Mouse (Mus musculus) midbrain, postnatal 0 days (tissue): Measurements from ENCODE around the gene Rtl8a. TPM values are rescaled to one million over a fixed set of nuclear protein-coding genes. Genes with fewer than 3 reads are reported as not detected.
"Not testable (repeated sequence)": the region's sequence is repeated elsewhere in the genome, so short reads cannot be mapped to it uniquely, and the experiment has no call there.

Source experiments
- ATAC-seq: fragments of 200-750 bp; cut with Nextera tagmentation; 2 replicates; pipeline ENCODE4 v1.8.0; 2017; ENCODE audit warnings: moderate number of reproducible peaks, mild to moderate bottlenecking, moderate TSS enrichment, moderate library complexity; ENCODE audit not compliant: low FRiP score
- DNase-seq: peaks from one replicate; pipeline ENCODE4 v3.0.0-alpha.2; 2015; ENCODE audit warnings: low spot score
- H3K27ac ChIP-seq: fragments of 300-500 bp; sonication (generic); 2 replicates; pipeline ENCODE4 v1.5.1; 2014; ENCODE audit warnings: low read depth, mild to moderate bottlenecking, low read length, mixed read lengths
- H3K27me3 ChIP-seq: fragments of 300-500 bp; sonication (generic); 2 replicates; pipeline ENCODE4 v1.6.1; 2014; ENCODE audit warnings: low read length, control low read depth, mixed read lengths; ENCODE audit not compliant: insufficient read depth
- H3K36me3 ChIP-seq: fragments of 300-500 bp; sonication (generic); 2 replicates; pipeline ENCODE4 v1.6.1; 2014; ENCODE audit warnings: low read length, control low read depth, mixed read lengths; ENCODE audit not compliant: insufficient read depth
- H3K4me1 ChIP-seq: fragments of 300-500 bp; sonication (generic); 2 replicates; pipeline ENCODE4 v1.6.1; 2014; ENCODE audit warnings: mild to moderate bottlenecking, control low read depth, antibody characterized with exemption, low read length, mixed read lengths; ENCODE audit not compliant: insufficient read depth
- H3K4me2 ChIP-seq: fragments of 300-500 bp; sonication (generic); 2 replicates; pipeline ENCODE4 v1.6.1; 2014; ENCODE audit warnings: low read depth, mild to moderate bottlenecking, low read length, mixed read lengths; ENCODE audit not compliant: poor library complexity, severe bottlenecking
- H3K4me3 ChIP-seq: fragments of 300-500 bp; sonication (generic); 2 replicates; pipeline ENCODE4 v1.5.1; 2014; ENCODE audit warnings: low read depth, mild to moderate bottlenecking, low read length, moderate library complexity
- H3K9ac ChIP-seq: fragments of 300-500 bp; sonication (generic); replicated peaks from 2 replicates; pipeline ENCODE4 v1.6.1; 2014; ENCODE audit warnings: mild to moderate bottlenecking, low read length, moderate library complexity, mixed read lengths; ENCODE audit not compliant: poor library complexity, severe bottlenecking
- H3K9me3 ChIP-seq: fragments of 300-500 bp; sonication (generic); 2 replicates; pipeline ENCODE4 v1.6.1; 2016; ENCODE audit warnings: low read length, control low read depth
- CTCF ChIP-seq: IDR thresholded peaks from 2 replicates; pipeline ENCODE4 v1.5.1; 2016; ENCODE audit warnings: antibody characterized with exemption, mild to moderate bottlenecking
- WGBS: fragments of 180-500 bp; shearing (Covaris S2); extraction: QIAGEN DNeasy Blood & Tissue Kit; methylation state at CpG from one replicate; pipeline ENCODE4 v1.1.7; 2014; 5-methylcytosine and 5-hydroxymethylcytosine counted together
- polyA plus RNA-seq: library from polyadenylated mRNA; unstranded; fragments of >200 nt; fragmentation: Nextera tagmentation; extraction: Ambion mirVana; gene quantifications from 2 replicates; pipeline ENCODE4 v1.2.1, GENCODE M21; 2015
- total RNA-seq: library from RNA; depleted of rRNA; stranded (reverse); fragments of >200 nt; gene quantifications from 2 replicates; pipeline ENCODE4 v1.2.3, GENCODE M21; 2014

Gene Rtl8a
- total and polyA plus RNA-seq, 2 experiments from 2014 or later = 307 to 323 TPM

DNA sequence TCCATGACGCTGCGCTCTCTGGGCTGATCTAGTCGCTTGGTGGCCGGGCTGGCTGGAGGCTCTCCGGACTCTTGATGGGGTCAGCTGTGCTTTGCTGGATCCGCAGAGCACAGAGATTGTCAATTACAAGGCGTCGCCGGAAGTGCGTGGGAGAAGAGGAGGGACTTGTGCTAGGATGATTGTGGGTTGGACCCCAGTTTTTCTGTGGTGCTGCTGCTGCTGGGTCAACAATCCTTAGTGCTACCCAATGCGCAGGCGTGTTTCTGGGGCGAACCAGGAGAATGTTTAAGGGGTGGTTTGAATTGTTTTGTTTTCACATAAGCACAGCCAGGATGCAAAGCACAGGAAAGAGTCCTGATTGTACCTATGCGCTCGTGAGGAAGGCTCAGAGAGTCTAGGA is 26.8 kb upstream of the Rtl8a start, which contains the start of gene Rtl8b:
Gene Rtl8b, minus strand, starts transcription at position 115 of the 400 bp plus-strand sequence.
- Histone ChIP-seq H3K9me3 (no peaks in the 10 kb centered on the region), H3K27me3 (no peaks in the 10 kb centered on the region), H3K4me3 (peak within 1 kb of the TSS; percentile 24), H3K27ac (peak within 1 kb of the TSS; percentile 68; the same call in 1 of the 2 replicates), H3K36me3 (no peaks in the 10 kb centered on the region), H3K9ac (no peak within 1 kb of the TSS), H3K4me2 (peak within 1 kb of the TSS; percentile 26; the same call in 1 of the 2 replicates), H3K4me1 (no peaks in the 10 kb centered on the region)
- peak; percentile 93 for DNase-seq
- no peak for TF ChIP-seq CTCF
- 23% methylated on average over 11 of the region's 15 CpGs for WGBS
- peak; percentile 94 for ATAC-seq

DNA sequence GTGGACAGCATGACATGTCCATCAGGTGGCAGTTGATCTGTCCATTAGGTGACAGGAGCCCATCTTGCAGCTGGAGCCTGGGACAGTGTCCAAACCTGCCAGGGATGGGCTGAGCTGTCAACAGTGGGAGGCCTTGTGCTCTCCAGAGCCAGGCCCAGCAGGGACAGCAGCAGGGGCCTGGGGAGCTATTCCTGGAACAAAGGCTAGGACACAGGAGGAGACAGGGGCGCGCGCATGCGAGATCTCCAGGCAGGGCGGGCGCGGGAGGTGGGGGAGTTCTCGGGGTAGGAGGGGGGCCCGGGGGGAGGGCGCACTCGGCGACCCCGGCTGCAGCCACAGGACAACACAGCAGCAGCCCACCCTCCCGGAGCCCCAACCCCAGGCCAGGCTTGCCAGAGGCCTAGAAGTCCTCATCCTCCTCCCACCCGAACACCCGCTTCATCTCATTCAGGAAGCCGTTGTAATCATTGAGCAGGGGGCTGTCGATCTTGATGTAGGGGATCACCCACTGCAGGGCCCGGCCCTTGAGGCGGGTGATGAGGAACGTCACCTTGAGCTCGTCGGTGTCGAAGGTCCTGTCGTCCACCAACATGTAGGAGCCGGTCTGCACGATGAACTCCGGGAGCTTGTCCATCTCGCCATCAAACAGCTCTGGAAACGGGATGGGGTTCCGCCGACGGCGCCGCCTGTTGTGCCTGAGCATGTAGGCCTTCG is 26.2 kb upstream of the Rtl8a start:
- H3K4me1 ChIP-seq, H3K36me3 ChIP-seq, H3K9ac ChIP-seq, DNase-seq, H3K27me3 ChIP-seq, H3K27ac ChIP-seq, H3K9me3 ChIP-seq: not testable (repeated sequence)
- Histone ChIP-seq H3K4me2 (peak overlapping the region; percentile 26; the same call in 1 of the 2 replicates), H3K4me3 (peak overlapping the region; percentile 24; the same call in 1 of the 2 replicates)
- WGBS = no CpG with 5 or more reads among the region's 36 CpGs
- ATAC-seq = peak; percentile 53

DNA sequence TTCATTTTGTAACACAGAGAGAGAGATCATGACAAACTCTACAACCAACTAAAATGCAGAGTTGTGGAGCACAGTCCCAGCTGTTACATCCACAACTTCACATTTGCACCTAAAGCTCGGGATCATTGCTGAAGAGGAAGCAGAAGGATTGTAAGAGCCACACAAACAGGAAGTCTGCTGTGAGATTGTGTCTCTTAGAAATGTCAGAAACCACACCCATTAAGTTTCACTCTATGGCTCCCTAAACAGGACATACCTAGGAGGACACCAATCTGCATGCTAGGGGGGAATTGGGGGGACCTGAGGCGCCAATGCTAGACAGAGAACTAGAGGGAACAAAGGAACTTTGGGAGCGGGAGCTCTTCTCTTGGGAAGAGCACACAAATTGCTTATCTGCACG is 9.4 kb upstream of the Rtl8a start:
- not testable (repeated sequence) for H3K9ac ChIP-seq, DNase-seq, H3K4me2 ChIP-seq, H3K36me3 ChIP-seq, H3K4me1 ChIP-seq, H3K27me3 ChIP-seq, H3K27ac ChIP-seq, ATAC-seq, H3K4me3 ChIP-seq, H3K9me3 ChIP-seq
- 72% methylated on average over 4 of the region's 4 CpGs for WGBS

DNA sequence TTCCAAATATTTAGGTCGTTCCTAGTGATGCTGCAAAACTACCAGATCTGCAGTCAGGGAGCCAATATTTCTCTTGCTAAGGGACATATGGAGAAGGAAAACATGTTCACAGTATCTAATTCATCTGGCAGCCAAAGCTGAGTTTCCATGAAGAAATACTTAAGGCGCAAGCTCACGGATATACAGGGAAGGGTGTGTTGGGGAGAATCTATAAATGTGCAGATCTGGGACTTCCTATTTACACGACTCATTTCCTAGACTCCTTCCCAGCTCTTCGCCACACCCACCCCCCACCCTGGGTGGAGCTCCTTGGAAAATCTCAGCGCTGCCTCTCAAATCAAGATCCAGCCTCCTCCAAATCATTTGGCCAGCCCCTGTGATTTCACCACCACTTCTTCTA is 2.4 kb upstream of the Rtl8a start:
- no peak for DNase-seq
- Histone ChIP-seq H3K9ac (no peak overlapping the region), H3K36me3 (no peaks in the 10 kb centered on the region), H3K4me3 (no peak overlapping the region), H3K27ac (no peak overlapping the region), H3K9me3 (no peaks in the 10 kb centered on the region), H3K4me2 (no peak overlapping the region), H3K27me3 (no peaks in the 10 kb centered on the region), H3K4me1 (no peaks in the 10 kb centered on the region)
- no peak for ATAC-seq
- WGBS = 88% methylated on average over 6 of the region's 6 CpGs
- TF ChIP-seq CTCF = no peak

DNA sequence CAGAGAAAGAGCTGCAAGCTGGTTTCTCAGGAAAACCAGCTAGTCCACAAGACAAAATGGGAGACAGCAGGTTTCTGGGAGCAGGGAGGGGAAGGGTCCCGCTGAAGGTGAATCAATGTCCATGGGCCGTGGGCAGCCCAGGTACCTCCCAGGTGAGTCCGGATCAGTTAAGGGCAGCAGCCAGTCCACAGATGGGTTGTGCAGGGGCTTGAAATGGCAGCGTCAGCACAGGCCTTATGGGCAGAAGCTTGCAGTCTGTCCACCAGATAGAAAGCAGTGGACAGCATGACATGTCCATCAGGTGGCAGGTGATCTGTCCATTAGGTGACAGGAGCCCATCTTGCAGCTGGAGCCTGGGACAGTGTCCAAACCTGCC is 890 bp downstream of the Rtl8a start:
- not testable (repeated sequence) for DNase-seq, H3K4me1 ChIP-seq, H3K9ac ChIP-seq, H3K9me3 ChIP-seq, H3K27ac ChIP-seq, H3K27me3 ChIP-seq, H3K36me3 ChIP-seq, H3K4me2 ChIP-seq
- WGBS = 50% methylated on average over 2 of the region's 4 CpGs
- H3K4me3 ChIP-seq = peak overlapping the region; percentile 21; the same call in 1 of the 2 replicates
- ATAC-seq = peak; percentile 24; the same call in 1 of the 2 replicates

DNA sequence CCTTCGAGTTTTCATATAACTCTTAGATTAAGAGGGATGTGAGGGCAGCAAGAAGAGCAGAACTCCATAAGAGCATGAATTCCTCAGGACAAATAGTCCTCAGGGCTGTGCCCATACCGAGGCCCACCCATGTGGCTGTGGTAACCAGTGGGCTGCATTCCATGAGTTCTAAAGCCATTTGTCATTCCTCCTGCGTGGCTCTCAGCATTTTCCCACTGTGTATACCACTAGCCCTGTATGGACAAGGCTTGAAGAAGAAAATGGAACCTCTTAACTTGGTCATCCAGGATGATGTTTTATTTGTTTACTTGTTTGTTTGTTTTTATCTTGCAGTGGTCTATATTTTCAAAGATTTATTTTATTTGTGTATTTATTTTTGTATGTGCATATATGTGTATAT is 5.4 kb downstream of the Rtl8a start:
- H3K27ac ChIP-seq, H3K4me3 ChIP-seq, H3K27me3 ChIP-seq, H3K9ac ChIP-seq, H3K36me3 ChIP-seq, H3K4me1 ChIP-seq, ATAC-seq, H3K9me3 ChIP-seq, DNase-seq, H3K4me2 ChIP-seq: not testable (repeated sequence)
- 53% methylated on average over 3 of the region's 3 CpGs for WGBS

DNA sequence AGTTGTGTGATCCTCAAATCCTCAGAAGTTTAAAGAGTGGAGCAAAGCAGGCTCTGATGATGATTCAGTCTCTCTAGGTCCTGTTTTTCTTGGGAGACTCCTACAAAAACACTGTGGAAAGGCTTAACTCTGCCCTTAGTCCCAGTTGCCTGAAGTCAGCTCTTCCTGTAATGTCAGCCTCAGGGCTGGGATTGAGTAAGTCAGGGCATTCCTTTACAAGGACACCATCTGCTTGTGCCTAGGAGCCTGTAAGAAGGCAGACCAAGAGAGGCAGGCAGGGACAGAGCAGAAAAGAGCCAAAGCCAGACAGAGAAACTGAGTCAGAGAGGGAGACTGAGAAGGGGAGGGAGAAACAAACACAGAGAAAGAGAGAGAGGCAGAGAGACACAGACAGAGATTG is 32.1 kb downstream of the Rtl8a start:
- ATAC-seq, H3K9ac ChIP-seq, H3K27me3 ChIP-seq, DNase-seq, H3K4me2 ChIP-seq, H3K4me1 ChIP-seq, H3K27ac ChIP-seq, H3K4me3 ChIP-seq, H3K9me3 ChIP-seq, H3K36me3 ChIP-seq: not testable (repeated sequence)
